Mouse (Mus musculus): Measurements from ENCODE around the gene 1700017B05Rik.
"Not testable (repeated sequence)": the region's sequence is repeated elsewhere in the genome, so short reads cannot be mapped to it uniquely, and the experiment has no call there.

Gene 1700017B05Rik

DNA sequence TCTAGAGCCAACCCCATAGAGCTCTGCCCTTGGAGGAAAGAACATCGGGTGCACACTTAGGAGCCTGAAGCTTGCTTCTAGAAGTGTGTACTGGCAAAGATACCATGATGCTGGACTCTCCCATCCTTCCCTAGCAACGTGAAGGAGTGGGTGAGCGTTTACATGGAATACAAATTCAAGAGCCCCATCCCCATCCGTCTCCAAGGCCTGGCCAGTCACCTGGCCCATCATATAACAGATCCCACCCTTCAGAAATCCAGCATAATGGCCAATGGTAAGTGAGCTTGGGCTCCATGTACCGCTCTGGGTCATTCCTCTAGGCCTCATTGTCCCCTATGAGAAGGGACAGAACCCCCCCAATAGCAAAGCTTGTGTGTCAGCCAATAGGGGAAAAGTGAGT is 15.9 kb downstream of the 1700017B05Rik start:
- DNase-seq (ENCODE audit: low read depth), result no peak

DNA sequence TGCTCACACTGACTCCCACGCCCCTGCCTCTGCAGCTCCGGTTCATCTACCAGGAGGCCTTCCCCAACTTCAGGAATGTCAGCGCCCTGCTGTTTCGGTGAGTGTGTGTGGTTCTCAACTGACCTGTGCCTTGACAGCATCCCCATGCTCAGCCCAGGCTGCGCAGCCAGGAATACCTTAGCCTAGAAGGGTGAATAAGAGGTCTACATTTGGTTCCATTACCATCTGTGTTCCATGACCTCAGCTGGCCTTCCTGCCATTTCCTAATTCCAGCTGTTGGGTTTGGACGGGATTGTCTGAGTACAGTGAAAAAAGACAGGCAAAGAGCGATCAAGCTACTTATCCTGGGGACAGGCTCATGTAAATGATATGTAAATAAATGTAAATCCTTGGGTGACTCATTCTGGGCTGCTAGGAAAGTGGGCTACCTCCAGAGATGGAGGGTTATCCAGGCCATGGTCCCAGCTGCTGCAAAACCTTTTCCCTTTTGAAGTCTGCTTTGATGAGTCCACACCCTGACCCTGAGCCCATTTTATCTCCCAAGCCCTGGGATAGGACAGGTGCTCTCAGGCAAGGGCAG is 18.2 kb downstream of the 1700017B05Rik start:
- no peak for DNase-seq (ENCODE audit: low read depth)

DNA sequence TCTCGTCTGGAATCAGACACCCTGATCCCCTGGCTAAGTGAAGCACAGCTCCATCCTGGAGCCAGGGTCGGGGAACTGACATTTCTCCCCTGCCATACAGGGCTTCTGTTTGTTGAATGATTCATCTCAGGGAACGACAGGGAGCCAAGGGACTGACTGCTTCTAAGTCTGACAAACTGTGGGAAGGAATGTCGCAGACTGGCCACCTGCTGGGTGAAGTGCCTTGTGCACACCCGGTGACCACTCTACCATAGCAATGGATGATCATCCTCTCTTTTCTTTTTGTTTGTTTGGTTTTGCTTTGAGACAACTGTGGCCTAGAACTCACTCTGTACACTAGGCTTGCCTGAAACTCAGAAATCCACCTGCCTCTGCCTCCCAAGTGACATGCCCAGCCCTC is 19.5 kb downstream of the 1700017B05Rik start:
- no peak for DNase-seq (ENCODE audit: low read depth)

DNA sequence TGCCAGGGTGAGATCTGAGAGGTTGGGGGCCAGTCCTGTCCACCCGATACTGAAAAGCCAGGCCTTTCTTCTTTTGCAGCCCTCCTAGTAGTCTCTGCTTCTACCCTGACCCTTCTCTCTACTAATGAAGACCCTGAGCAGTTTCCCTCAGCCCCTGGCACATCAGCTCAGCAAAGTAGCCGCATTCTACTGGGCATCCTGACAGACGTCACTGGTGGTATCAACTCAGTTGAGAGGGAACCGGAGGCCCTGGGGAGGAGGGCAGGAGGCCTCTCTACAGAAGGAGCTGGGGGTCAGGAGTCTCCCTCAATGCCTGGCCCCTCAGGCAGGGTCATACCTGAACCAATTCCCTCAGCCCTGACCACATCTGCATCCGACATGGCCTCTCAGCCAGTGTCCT is 21.3 kb downstream of the 1700017B05Rik start:
- DNase-seq (ENCODE audit: low read depth), result no peak

DNA sequence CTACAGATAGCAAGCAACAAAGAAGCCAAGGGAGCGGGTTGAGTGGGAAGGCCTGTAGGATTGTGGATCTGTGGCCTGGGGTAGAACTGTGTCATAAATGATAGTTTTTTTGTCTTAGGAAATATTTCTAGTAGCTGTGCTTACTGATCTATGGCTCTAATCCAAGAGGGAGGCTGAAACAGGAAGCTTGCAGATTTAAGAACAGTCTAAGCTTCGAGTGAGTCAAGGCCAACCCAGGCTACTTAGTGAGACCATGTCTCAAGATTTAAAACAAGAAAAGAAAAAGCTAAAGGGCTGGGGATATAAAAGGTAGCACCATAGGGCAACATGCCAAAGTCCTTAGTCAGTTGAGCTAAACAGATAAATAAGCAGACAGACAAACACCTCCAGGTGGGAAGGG is 24.2 kb downstream of the 1700017B05Rik start:
- no peak for DNase-seq (ENCODE audit: low read depth)

DNA sequence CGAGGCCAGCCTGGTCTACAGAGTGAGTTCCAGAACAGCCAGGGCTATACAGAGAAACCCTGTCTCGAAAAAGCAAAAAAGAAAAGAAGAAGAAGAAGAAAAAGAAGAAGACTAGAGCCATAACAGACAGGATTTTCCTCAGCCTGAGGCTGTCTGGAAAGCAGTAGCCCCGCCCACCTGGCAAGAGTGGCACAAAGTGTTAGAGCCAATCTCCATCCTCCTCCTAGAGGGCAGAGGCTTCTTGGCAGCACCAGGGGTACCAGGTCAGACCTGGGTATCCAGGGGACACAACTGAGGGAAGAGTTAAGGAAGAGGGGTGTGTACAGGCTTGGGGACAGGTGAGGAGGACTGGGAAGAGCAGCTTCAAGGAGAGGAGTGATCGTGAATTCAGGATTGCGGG is 24.7 kb downstream of the 1700017B05Rik start:
- DNase-seq (ENCODE audit: low read depth), result no peak

DNA sequence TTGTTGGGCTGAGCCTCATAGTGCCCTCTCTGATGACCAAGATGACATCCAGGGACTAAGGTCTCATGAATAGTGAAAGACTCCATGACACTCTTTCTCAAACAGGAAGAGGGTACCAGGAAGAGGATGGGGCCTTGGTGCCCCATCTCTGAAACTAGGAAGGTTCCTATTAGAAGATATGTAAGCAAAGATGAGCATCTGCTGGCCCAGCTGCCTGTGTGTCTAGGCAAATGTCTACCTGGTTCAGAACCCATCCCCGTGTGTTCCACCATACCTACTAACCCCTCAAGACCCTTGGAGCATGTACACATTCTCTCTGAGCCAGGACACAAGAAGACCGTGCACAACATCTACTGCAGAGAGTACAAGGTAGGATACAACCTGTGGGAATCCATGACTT is 26.2 kb downstream of the 1700017B05Rik start, which contains the start of gene Trcg1:
TSS of gene Trcg1 (plus strand) at position 301 of the 400 bp plus-strand sequence.
- DNase-seq (ENCODE audit: low read depth), result no peak

DNA sequence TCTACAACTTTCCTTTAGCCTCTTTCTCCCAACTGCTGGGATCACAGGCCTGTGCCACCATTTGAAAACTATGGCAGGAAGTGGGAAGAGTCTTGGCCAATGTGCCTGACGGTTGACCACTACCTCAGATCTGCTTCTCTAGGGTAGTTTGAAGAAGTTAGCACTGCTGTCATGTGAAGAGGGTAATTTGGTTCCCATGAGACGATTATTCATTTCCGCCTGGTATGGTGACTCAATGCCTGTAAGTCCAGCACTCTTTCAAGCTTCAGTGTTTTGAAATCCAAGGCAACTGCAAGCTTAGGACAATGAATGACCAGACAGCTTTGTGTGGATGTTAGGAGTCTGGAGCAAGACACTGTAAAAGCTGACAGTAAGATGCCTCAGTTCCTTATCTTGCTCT is 28.6 kb downstream of the 1700017B05Rik start:
- no peak for DNase-seq (ENCODE audit: low read depth)

DNA sequence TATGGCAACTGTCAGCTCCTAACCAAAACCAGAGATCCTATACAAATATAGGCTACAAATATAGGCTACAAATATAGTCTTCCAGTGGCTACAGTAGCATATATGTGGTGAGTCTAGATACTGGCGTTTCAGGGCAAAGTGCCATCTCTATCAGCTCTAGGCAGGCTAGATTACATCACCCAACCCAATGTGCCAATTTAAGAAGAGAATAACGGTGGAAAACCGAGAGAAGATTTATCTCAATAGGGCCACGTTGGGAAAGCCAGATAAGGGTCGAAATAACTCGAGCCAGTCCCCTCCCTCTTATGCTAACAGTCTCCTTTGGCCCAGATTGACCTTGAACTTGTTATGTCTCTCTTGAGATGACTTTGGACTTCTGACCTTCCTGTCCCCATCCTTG is 29.3 kb downstream of the 1700017B05Rik start:
- DNase-seq (ENCODE audit: low read depth), result no peak

DNA sequence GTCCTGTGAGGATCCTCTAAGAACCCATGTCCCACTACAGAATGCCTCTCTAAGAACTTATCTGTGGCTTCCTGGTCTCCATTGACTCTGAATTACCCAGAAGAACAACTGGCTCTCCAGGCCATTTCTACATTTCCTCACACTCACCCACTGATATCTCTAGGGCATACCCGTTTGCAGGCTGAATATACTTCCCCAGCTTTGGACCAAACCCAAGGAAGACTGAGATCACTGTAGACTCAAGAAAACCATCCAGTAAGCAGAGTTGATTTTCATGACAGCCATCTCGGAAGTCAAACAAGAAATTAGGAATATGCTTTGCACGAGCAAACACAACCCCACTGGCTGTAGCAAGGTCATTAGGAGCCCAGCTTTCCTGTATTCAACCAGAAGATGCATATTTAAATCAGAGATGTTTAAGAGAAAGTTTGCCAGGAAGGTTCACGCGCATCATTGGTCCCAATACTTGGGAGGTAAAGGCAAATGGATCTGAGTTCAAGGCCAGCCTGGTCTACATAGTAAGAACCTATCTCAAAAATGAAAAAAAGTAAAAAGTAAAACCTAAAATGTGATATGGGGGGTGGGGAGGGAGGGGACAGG is 30.0 kb downstream of the 1700017B05Rik start:
- DNase-seq (ENCODE audit: low read depth), result no peak

DNA sequence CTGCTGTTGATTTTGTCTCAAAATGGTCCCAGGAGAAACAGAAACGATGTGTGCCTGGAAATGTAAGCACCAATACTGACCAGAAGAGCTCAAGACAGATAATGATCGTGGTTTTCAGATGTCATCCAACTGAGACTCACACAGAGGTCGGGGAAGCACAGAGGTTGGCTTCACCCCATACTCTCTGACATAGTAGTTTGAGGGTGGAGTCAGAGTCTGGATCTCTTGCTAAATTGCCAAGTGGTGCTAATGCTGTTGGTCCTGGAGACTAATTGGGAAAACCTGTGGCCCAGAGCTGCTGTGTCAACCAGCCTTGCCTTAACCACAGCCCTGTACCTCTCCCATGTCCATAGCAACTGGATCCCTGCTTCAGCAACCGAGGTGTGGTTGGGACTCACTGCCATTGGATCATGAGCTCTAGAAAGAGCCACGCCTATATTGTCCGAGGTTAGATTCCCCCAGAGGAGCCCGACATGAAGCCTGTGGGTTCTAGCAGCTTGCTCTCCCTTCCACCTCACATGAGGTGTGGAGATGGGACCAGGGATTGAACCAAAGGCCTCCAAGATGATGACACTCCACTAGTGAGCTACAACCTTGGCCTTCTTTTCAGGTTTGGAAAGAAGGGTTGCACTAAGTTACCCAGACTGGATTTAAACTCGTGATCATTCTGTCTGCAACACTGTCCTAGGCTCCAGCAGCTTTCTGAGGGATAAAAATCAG is 30.7 kb downstream of the 1700017B05Rik start:
- DNase-seq (ENCODE audit: low read depth), result no peak

DNA sequence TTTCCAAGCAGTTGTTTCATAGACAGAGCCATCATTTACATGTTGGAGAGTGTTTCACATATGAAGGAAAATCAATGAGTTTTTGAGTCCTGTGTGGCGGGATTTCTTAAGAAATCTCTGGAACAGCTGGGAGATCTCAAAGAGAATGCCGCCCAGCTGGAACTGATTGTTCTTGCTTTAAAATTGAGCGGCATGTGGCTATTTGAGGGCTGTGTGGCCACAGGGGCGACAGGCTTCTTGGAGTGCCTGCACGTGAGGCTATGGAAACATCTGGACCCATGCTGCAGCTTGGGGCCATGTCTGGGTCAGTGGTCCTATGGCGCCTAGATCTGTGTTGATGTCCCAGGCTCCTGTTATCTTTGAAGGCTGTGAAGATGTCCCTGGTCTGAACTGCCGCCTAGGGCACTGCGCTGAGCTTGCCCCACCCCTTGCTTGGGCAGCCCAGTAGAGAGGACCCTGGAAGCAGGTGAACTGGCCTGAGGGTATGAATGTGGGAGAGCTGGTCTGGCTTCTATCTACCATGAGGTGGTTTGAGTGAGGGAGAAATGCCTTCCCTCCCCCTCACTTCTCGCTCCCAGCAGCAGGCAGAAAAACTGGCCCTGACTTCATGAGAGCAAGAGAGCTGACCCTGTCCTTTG is 32.1 kb downstream of the 1700017B05Rik start:
- DNase-seq (ENCODE audit: low read depth), result no peak

DNA sequence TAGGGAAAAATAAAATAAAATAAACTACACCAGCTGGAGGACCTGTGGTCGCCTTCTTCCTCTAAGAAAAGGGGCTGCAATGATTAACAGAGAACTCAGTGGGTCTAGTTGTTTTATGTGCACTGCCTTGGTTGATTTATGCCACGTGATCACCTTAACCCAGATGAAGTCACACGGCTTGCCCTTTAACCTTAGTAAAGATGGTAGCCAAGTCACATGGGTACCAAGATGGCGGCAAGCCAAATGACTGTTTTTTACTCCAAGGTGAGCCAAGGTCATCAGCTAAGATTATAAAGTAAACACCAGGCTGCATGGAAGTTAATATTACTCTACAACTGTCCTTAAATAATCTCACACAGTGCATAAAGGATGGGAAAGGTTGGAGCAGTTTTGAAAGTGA is 32.7 kb downstream of the 1700017B05Rik start:
- no peak for DNase-seq (ENCODE audit: low read depth)

DNA sequence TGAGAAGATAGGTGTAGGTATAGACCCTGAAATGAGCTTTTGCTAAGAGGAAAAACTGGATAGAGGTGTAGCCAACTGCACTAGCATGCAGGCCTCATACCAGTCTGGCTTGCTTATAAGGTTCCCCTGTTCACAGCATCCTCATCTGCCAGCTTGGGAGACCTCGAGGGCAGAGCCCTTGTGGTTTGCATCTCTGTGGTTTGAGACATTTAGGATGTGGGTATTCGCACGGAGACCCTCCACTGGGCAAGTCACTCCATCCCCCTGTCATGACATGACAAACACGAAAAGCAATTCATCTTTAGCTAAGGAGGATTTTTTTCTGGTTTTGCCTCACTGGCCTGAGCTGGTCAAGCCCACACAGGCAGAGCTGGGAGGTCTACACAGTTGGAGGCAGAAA is 34.2 kb downstream of the 1700017B05Rik start:
- no peak for DNase-seq (ENCODE audit: low read depth)

DNA sequence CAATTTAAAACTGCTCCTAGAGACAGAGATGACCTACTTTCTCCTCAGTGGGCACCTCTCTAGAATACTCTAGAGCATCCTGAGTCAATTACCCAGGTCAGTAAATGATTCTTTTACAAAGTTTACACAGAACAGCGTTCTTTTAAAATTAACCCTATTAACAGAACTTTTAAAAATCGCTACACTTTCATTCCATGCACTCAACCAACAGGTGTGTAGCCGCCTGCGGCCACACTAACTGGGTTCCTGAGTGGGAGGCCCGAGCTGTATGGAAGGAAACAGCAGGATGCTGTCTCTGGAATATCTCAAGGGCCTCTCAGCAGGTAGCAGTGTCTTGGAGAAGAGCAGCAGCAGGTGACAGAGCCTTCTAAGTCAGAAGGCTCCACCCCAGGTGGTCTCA is 35.2 kb downstream of the 1700017B05Rik start:
- DNase-seq (ENCODE audit: low read depth), result no peak

DNA sequence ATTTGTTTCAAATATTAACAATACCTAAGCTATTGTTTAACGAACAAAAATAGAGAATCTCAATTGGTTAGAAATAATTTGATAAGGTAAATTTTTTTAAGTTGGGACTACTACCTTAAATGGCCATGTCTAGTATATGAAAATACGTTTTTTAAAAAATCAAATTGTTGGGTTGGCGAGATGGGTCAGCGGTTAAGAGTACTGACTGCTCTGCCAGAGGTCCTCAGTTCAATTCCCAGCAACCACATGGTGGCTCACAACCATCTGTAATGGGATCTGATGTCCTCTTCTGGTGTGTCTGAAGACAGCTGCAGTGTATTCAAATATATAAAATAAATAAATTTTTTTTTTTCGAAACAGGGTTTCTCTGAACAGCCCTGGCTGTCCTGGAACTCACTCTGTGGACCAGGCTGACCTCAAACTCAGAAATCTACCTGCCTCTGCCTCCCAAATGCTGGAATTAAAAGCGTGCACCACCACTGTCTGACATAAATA is 35.7 kb downstream of the 1700017B05Rik start:
- not testable (repeated sequence) for DNase-seq (ENCODE audit: low read depth)

DNA sequence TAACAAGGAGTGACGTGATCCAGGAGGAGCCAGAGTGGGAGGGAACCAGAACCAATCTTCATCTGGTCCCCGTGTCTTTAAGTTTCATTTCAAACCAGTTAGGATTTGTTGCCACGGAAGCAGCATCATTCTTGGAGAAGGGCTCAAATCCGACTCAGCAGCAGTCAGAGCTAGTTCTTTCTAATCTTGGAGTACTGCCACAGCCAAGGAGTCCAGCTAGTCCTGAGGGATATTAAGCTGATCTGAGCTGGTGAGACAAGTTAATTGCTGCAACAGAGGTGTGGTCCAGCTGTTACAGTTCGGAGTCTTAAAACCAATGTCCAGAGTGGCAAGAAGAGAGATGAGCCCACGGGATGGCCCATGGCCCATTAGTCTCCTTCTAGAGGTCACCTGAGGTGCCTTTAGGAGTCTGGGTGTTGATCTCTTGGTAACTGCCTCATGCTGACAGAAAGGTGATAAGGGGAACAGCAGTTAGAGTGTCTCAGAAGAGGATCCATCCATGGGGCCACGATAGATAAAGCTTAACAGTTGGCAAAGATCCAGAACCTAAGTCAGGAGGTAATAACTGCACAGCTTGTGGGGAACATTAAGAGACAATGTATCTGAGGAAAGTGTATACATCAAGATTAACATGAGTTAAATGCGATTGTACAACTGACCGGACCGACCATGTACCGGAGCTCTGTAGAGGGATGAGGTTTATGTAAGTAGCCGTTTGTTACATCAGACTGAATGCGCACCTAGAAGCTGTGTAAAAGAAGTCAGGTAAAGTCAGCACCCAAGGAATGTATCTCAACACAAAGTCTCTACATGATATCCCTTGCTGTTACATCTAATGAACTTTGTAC is 36.4 kb downstream of the 1700017B05Rik start:
- DNase-seq (ENCODE audit: low read depth), result no peak

DNA sequence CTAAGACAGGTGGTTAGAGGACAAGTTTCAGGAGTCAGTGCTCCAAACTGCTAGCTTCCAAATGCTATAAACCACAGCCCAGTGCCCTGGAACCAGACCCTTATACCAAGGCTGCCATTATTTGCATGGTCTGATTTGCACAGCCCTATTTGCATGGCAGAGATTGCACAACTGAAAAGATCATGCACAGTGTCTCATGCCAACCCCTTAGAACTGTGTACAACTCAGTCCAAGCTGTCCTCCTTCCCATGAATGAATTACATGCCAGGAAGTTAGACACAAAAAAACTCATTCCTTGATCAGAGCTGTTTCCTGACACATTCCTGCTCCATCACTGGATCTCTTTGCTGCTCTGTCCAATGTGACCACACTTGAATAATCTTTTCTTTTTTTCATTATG is 39.1 kb downstream of the 1700017B05Rik start:
- DNase-seq (ENCODE audit: low read depth), result no peak

DNA sequence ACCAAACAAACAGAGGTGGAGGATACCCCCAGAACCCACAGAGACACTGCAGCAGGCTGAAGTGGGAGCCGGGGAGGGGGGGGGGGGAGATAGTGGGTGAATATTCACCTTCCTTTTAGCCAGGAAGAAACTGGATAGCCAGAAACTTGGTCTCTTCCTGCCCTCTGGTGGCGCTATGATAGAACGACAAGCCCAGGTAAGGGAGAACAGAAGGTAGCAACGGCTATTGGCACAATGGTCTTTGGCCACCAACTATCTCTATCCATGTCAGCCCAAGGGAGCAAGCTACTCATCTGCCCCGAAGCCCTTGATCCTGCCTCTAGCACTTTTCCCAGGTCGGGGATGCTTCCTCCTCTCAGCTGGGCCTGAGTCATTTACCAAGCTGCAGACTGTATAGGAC is 42.1 kb downstream of the 1700017B05Rik start:
- peak; percentile 73 for DNase-seq (ENCODE audit: low read depth)

DNA sequence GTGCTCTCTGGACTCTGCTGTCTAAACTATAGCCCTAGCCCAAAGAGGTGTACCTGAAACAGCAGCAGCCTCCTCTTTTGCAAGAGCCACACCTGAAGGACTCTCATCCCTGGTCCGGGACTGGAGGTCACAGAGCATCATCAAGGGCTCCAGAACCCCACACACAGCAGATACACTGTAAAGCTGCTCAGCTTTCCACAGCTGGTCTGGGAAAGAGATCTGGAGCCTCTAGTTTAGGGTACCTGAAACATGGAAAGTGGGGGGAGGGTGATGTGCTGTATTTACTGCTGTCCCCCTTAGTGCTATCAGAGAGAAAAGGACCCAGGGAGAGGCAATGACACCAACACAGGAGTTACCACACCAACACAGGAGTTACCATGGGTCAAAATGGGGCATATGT is 42.9 kb downstream of the 1700017B05Rik start:
- no peak for DNase-seq (ENCODE audit: low read depth)

DNA sequence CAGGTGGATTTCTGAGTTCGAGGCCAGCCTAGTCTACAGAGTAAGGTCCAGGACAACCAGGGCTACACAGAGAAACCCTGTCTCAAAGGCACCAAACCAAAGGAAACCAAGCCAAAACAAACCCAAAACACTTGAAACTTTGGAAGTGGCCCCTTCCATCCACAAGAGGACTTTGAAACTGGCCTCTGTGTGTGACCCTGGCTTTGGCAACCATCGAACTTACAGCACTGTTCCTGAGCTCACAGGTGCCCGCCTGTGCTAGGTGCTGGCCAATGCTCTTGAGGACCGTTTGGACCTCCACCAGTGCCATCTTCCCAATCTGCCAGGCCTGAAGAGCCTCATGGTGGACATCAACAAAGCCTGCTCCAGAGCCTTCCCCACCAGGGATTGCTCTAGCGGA is 43.6 kb downstream of the 1700017B05Rik start:
- no peak for DNase-seq (ENCODE audit: low read depth)

DNA sequence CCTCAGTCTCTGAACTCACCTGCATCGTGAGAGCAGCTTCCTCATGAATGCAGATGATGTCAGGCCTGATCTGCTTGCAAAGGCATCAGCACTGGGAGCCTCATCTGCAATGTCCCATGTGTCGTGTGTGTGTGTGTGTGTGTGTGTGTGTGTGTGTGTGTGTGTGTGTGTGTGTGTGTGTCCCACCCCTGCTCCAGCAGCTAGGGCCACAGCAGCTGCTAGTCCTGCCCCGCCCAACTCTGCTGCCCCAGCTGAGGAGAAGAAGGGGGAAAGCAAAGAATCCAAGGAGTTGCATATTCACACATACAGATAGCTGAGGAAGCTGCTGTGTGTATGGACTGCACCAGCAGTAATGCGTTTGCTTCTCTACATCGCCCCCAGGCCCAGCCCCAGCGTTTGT is 45.2 kb downstream of the 1700017B05Rik start:
- DNase-seq (ENCODE audit: low read depth), result no peak
